Mouse (Mus musculus) heart, adult 2 months (tissue): ENCODE results near the gene Atp6v1g2.

Experiments
- CTCF ChIP-seq: fragments of 200-600 bp; IDR thresholded peaks from 2 replicates; pipeline ENCODE4 v1.8.1; 2022; ENCODE audit warnings: antibody characterized with exemption, mild to moderate bottlenecking, moderate library complexity
- EP300 ChIP-seq: fragments of 200-500 bp; IDR thresholded peaks from 2 replicates; pipeline ENCODE4 v1.6.1; 2011; ENCODE audit warnings: low read depth, low read length, control low read depth; ENCODE audit not compliant: insufficient read depth
- POLR2A ChIP-seq: fragments of 200-500 bp; IDR thresholded peaks from 2 replicates; pipeline ENCODE4 v1.6.1; 2011; ENCODE audit warnings: mild to moderate bottlenecking, low read depth, low read length, control low read depth; ENCODE audit not compliant: insufficient read depth

DNA sequence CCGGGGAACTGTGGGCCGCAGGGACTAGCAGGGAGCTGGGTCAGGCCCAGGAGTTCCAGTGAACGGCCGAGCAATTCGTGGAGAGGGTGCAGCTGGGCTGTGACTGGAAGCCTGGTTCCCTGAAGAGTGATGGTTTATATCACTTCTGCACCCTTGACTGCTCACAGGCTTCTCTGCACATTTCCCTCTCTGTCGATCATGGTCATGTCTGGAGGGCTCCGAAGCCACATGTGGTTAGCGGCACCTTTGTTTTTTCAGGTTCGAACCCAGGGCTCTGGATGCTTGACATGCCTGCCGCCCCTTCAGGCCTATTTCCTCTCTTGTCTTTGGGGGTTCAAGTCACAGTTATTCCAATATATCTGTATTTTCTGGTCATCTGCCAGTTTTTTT is 28.1 kb upstream of the Atp6v1g2 start:
- TF ChIP-seq EP300 (no peak), POLR2A (no peak), CTCF (no peak)
